9 mouse cellular contexts compared by ENCODE assay signal in the genomic region with DNA sequence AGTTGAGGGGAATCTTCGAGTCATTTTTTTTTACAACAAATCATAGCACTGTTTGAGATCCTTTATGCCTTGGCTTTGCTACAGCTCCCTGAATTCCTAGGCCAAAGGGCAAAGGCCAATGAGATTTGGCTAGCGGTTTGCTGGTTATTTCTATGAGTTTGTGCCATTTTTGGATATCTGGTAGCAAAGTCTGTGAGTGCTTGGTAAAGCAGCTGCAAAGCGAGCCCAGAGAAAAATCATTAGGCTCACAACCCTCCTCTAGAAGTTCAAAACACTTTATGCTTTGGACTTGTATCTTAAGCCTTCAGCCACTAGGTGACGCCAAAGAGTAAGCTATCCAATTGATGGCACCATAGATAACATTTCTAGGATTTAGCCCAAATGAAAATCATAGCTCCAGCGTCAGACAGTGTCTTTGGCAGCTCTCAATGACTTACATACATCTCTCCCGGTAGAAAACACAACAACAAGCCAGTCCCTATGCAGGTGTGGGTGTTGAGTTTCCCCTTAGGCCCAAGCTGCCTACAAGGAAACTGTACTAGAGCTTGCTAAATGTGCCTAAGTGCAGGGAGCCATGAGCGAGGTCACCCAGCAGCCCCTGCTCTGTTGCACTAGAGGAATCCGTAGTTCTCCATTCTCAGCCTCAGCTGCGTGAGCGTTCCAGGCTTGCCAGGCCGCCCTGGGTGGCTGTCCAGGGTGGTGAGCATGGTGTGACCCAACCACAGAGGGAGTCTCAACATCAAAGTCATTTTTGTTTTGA.
DNase-seq lines count a peak whose midpoint lies in the region; ATAC-seq and TF ChIP-seq lines count a peak whose summit lies in the region.
"Had no signal": no experiment of that assay in that cellular context is flagged by ENCODE, and none has a peak within 500 bp of the region (broad histone marks: within the 10 kb centered on the region; RNA-seq: fewer than 3 reads in every experiment).

No protein-coding gene starts in this region.

- peak; percentile 82 for TF ChIP-seq CTCF in intestine, postnatal 0 days (IDR thresholded peaks at IDR 0.05; ENCODE audit: low read depth)

- H3K4me1 ChIP-seq in intestine, postnatal 0 days (replicated peaks; ENCODE audit: control insufficient read depth, insufficient read depth, low read length): no peaks in the 10 kb centered on the region
- no peaks in the 10 kb centered on the region for H3K4me1 ChIP-seq in intestine, embryonic 16.5 days (ENCODE audit: control insufficient read depth, insufficient read depth, low read length)
- H3K4me1 ChIP-seq in hindbrain, embryonic 12.5 days: no peaks in the 10 kb centered on the region
- H3K4me1 ChIP-seq: lung, embryonic 15.5 days had no signal

- no peak for ATAC-seq in intestine, postnatal 0 days
- ATAC-seq in intestine, embryonic 16.5 days: no peak
- 0 out of 2 replicates have a peak, but pooled peaks have one; percentile 39 for ATAC-seq in common myeloid progenitor, adult 5-6 weeks (replicated peaks; ENCODE audit: low read depth, poor library complexity, severe bottlenecking)
- ATAC-seq in hindbrain, embryonic 12.5 days (ENCODE audit: low FRiP score): peak; percentile 27; the same call in 1 of the 2 replicates

- H3K9ac ChIP-seq in intestine, postnatal 0 days (ENCODE audit: low read depth, low read length): no peak overlapping the region
- no peak overlapping the region for H3K9ac ChIP-seq in intestine, embryonic 16.5 days (ENCODE audit: low read depth, low read length)
- H3K9ac ChIP-seq in hindbrain, embryonic 12.5 days: no peak overlapping the region
- H3K9ac ChIP-seq: lung, embryonic 15.5 days had no signal

- H3K27ac ChIP-seq in intestine, postnatal 0 days (ENCODE audit: low read depth, low read length): no peak overlapping the region
- H3K27ac ChIP-seq in intestine, embryonic 16.5 days (ENCODE audit: low read length): no peak overlapping the region
- H3K27ac ChIP-seq in hindbrain, embryonic 12.5 days: no peak overlapping the region
- H3K27ac ChIP-seq: lung, embryonic 15.5 days had no signal

- H3K27me3 ChIP-seq in intestine, postnatal 0 days (replicated peaks; ENCODE audit: control insufficient read depth, insufficient read depth, low read length): no peaks in the 10 kb centered on the region
- H3K27me3 ChIP-seq in intestine, embryonic 16.5 days (replicated peaks; ENCODE audit: control insufficient read depth, insufficient read depth, low read length): no peaks in the 10 kb centered on the region
- H3K27me3 ChIP-seq in hindbrain, embryonic 12.5 days: no peaks in the 10 kb centered on the region
- H3K27me3 ChIP-seq: lung, embryonic 15.5 days had no signal

- H3K4me3 ChIP-seq in intestine, postnatal 0 days (ENCODE audit: low read depth, low read length): no peak overlapping the region
- H3K4me3 ChIP-seq in intestine, embryonic 16.5 days (ENCODE audit: low read length): no peak overlapping the region
- H3K4me3 ChIP-seq in hindbrain, embryonic 12.5 days: no peak overlapping the region
- H3K4me3 ChIP-seq: lung, embryonic 15.5 days had no signal

- peak; percentile 59 for DNase-seq in R1 (ENCODE audit: low read depth, low spot score)
- peak; percentile 85 to 86 for DNase-seq in left cerebral cortex, postnatal 14 days (ENCODE audit: low spot score in 2 of 2)
- peak; percentile 78 for DNase-seq in retina, postnatal 1 day
- no peak for DNase-seq in spleen, adult 18-20 months

- no peak overlapping the region for H3K4me2 ChIP-seq in intestine, postnatal 0 days (replicated peaks; ENCODE audit: low read depth)
- H3K4me2 ChIP-seq in intestine, embryonic 16.5 days (ENCODE audit: low read depth, low read length): no peak overlapping the region
- H3K4me2 ChIP-seq in hindbrain, embryonic 12.5 days (replicated peaks): no peak overlapping the region
- H3K4me2 ChIP-seq: lung, embryonic 15.5 days had no signal

- intact Hi-C loops in left cerebral cortex, postnatal 14 days (cut with DNase I): loop anchor here (5.0 kb wide), 2 partner anchors 350 to 415 kb away; no protein-coding TSS in a partner anchor

- H3K36me3 ChIP-seq in intestine, postnatal 0 days (ENCODE audit: control insufficient read depth, insufficient read depth): no peaks in the 10 kb centered on the region
- no peaks in the 10 kb centered on the region for H3K36me3 ChIP-seq in intestine, embryonic 16.5 days (ENCODE audit: control insufficient read depth, insufficient read depth, low read length)
- no peaks in the 10 kb centered on the region for H3K36me3 ChIP-seq in hindbrain, embryonic 12.5 days
- H3K36me3 ChIP-seq: lung, embryonic 15.5 days had no signal

- no peaks in the 10 kb centered on the region for H3K9me3 ChIP-seq in intestine, postnatal 0 days (ENCODE audit: control insufficient read depth)
- H3K9me3 ChIP-seq in intestine, embryonic 16.5 days (ENCODE audit: control insufficient read depth, low read length): no peaks in the 10 kb centered on the region
- no peaks in the 10 kb centered on the region for H3K9me3 ChIP-seq in hindbrain, embryonic 12.5 days (replicated peaks)
- H3K9me3 ChIP-seq: lung, embryonic 15.5 days had no signal

- 30% methylated on average over 11 of the region's 11 CpGs for WGBS in intestine, postnatal 0 days
- 34% methylated on average over 11 of the region's 11 CpGs for WGBS in intestine, embryonic 16.5 days
- 37% methylated on average over 11 of the region's 11 CpGs for WGBS in hindbrain, embryonic 12.5 days

Comparison
In these comparisons a context has a peak if more than half of its experiments do, and no peak if none do; other contexts are left out.
1. ATAC-seq: peak in common myeloid progenitor, adult 5-6 weeks (single experiment) and hindbrain, embryonic 12.5 days (single experiment); none in intestine, postnatal 0 days (single experiment) and intestine, embryonic 16.5 days (single experiment).
2. DNase-seq: peak in R1 (single experiment), left cerebral cortex, postnatal 14 days (2 of 2) and retina, postnatal 1 day (single experiment); none in spleen, adult 18-20 months (0 of 2).